Mouse (Mus musculus): ENCODE measurements around the gene Acp6.

Gene Acp6

DNA sequence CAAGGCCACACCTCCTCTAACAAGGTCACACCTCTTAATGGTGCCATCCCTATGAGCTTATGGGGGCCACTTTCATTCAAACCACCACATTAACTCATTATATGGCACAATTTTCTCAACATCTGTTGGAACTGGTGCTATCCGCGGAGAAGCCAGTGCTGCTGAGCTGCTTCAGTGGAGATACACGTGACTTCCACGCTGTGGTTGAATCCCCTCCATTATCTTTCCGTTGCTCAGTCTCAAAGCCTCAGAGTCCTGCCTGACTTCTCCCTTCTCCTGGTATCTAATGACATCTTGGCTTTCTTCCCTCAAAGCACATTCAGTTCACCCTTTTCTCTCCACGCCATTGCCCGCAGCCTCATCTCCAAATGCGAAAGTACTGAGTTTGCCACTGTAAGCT is 38.0 kb downstream of the Acp6 start:
- no peak for DNase-seq (ENCODE audit: low read depth)

DNA sequence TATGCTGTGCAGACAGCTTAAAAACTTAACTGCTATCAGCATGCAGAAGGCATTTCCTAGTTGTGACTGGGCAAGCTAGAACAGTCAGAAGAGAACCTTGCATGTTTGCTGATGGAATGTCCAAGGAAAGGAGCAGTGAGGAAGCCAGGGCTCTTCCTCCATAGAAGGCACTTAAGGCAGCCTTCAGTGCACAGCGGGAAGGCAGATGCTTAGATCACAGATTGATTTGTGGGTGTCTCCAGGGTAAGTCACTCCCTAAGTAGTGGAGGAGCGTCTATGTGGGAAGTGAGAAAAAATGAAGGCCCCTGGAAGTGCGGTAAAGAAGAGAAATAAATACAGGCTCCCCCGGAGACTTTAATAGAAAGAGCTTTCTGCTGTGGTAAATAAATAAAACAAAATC is 40.7 kb downstream of the Acp6 start:
- no peak for DNase-seq (ENCODE audit: low read depth)

GRCm38 (mm10) chr3:97201943-97202342 is 43.4 kb downstream of the Acp6 start:
- peak; percentile 65 for DNase-seq (ENCODE audit: low read depth)

- DNase-seq (ENCODE audit: low read depth) = peak; percentile 52
These were observed 45.3 kb downstream of the Acp6 start for GRCm38 (mm10) chr3:97203880-97204279.

- DNase-seq (ENCODE audit: low read depth) = no peak
These were observed 47.9 kb downstream of the Acp6 start for GRCm38 (mm10) chr3:97206521-97206920.

GRCm38 (mm10) chr3:97209351-97209750 is 50.8 kb downstream of the Acp6 start:
- DNase-seq (ENCODE audit: low read depth) = no peak

DNA sequence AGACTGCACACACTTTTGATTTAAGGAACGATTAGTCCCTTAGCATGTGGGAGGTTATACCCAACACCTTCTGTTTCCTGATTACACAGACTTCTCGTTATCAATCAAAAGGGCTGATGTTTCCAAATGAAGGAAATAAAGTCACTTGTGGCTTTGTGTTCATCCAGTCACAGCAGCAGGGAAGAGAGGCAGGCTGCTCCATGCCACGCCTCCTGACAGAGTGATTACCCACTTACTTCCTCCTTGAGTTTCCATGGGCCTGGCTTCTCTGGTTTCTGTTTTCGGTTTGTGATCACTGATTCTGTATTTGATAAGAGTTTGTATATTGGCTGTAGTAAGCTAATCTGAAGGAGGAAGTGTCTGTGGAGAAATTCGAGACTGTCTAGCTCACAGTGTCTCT is 52.6 kb downstream of the Acp6 start:
- peak; percentile 95 for DNase-seq (ENCODE audit: low read depth)

DNA sequence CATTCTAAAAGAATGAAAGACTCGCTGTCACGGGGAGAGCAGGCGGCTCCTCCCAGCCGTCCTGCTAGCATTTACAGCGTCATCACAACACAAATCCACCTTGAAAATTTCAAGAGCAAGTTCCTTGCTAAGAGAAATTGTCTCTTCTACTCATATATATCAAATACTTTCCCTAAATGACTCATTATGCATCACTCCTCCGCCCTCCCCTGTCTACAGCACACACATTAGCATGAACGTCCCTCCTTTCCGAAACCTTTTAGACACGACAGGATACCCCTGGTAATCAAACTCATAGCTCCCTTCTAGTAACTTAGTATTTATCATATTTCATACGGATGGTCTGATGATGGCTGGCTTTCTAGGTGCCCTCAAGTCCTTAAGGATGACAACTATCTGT is 55.3 kb downstream of the Acp6 start:
- DNase-seq (ENCODE audit: low read depth) = no peak

DNA sequence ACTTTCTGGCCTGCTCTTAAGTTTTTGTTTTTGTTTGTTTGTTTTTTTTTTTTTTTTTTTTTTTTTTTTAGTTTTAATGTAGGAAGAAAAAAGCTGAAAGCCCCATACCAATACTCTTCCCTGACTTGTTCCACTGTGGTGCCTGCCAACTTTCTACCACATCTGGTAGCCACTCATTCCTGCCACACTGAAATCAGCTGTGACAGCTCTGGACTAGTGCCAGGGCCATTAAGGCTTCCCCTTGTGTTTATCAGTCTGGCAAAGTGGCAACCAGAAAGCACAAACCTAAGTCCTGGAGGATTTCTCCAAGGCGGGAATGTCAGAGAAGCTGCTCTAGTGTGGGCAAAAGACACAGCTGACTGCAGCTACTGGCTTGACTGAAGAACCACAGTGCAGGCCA is 55.9 kb downstream of the Acp6 start:
- DNase-seq (ENCODE audit: low read depth) = peak; percentile 63

- no peak for DNase-seq (ENCODE audit: low read depth)
These were observed 56.9 kb downstream of the Acp6 start for GRCm38 (mm10) chr3:97215526-97215925.

DNA sequence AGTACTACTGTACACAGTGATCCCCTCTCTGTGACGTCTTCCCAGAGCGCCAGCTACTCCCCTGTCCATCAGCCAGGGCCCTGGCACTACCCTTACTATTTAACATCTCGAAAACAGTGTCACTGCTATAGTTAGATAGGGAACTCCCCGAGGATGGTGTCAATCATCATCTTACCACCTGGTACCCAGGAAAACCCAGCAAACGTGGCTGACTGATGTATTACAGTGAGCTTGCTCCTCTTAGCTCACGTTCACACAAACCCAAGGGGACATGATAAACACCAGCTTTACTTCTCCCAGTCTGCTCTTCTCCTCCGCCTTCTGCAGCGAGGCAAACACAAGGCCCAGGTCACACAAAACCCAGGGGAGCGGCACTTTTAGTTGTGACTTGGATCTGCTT is 64.7 kb downstream of the Acp6 start:
- DNase-seq (ENCODE audit: low read depth) = no peak

DNA sequence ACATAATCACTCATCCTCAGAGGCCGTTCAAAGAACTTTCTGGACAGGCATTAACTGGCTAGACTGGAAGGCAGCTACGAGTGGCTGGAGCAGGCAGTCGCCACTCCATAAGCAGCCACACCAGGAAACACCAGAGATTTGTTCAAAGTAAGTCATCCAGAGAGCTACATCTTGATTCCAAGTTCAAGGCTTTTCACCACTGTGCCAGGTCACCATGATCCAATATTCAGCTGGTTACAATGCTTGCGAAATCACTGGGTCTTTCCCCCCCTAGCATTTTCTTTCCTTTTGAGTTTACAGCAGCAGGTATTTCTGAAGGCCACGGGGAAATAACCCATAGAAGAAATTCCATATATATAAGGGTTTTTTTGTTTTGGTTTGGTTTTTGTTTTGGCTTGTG is 66.7 kb downstream of the Acp6 start:
- DNase-seq (ENCODE audit: low read depth) = peak; percentile 19

- DNase-seq (ENCODE audit: low read depth) = no peak
These were observed 68.1 kb downstream of the Acp6 start for GRCm38 (mm10) chr3:97226719-97227118.

Measured in 416B (cell line).